Mouse (Mus musculus) megakaryocyte-erythroid progenitor cell, adult 5-6 weeks (primary cell): ENCODE results near the gene Arl10. TPM values are rescaled to one million over a fixed set of nuclear protein-coding genes. Genes with fewer than 3 reads are reported as not detected.
"Not testable (repeated sequence)": the region's sequence is repeated elsewhere in the genome, so short reads cannot be mapped to it uniquely, and the experiment has no call there.

Experiments
- ATAC-seq: replicated peaks from 2 replicates; pipeline ENCODE4 v1.8.0; 2016; ENCODE audit warnings: mild to moderate bottlenecking, inconsistent platforms; ENCODE audit not compliant: severe bottlenecking, poor library complexity, low FRiP score, low TSS enrichment
- total RNA-seq, 2 experiments: library from RNA; stranded (forward) in 1 of 2; stranded (reverse) in 1 of 2; fragments of 200-1000, 215-1000 nt in 1 of 2; fragments of >200 nt in 1 of 2; fragmentation: Nextera tagmentation in 1 of 2; gene quantifications; 2 replicates each; pipeline ENCODE4 v1.2.3; 2014 to 2017

Gene Arl10
- total RNA-seq, 2 experiments from 2014 or later: 9.0 TPM; not detected in 1

- ATAC-seq: no peak
Observed at GRCm38 (mm10) chr13:54609301-54609700, 34.5 kb downstream of the Arl10 start.

GRCm38 (mm10) chr13:54610613-54610971, 35.8 kb downstream of the Arl10 start:
- peak; percentile 9; the same call in 1 of the 2 replicates for ATAC-seq

GRCm38 (mm10) chr13:54610972-54611754, 36.3 kb downstream of the Arl10 start, which contains the start of gene Cltb:
Cltb (minus strand) TSS chr13:54611344.
- peak; percentile 38 for ATAC-seq

GRCm38 (mm10) chr13:54613141-54613540, 38.3 kb downstream of the Arl10 start:
- not testable (repeated sequence) for ATAC-seq

GRCm38 (mm10) chr13:54616307-54616706, 41.5 kb downstream of the Arl10 start:
- ATAC-seq: no peak

- ATAC-seq: peak; percentile 61; the same call in 1 of the 2 replicates
Observed at GRCm38 (mm10) chr13:54616998-54617397, 42.2 kb downstream of the Arl10 start.

- ATAC-seq: peak; percentile 96
Observed at GRCm38 (mm10) chr13:54621155-54621932, 46.5 kb downstream of the Arl10 start, which contains the start of gene Faf2. Faf2 (plus strand) TSS chr13:54621784.

GRCm38 (mm10) chr13:54621960-54622521, 47.2 kb downstream of the Arl10 start:
- peak; percentile 43 for ATAC-seq

- ATAC-seq: no peak
Observed at GRCm38 (mm10) chr13:54629128-54629527, 54.3 kb downstream of the Arl10 start.

Other genes starting within 250 kb of the Arl10 start
- 3.8 and 17.6 TPM in 2 replicates for gene Cplx2, start 203.7 kb upstream of the Arl10 start, total RNA-seq (2014; fragmentation: Nextera tagmentation)
- 2.1 and 3.0 TPM in 2 replicates for gene Cplx2, start 203.7 kb upstream of the Arl10 start, total RNA-seq (2017)
- 30.0 and 40.1 TPM in 2 replicates for gene Thoc3, start 106.2 kb upstream of the Arl10 start, total RNA-seq (2014; fragmentation: Nextera tagmentation)
- 37.3 and 62.5 TPM in 2 replicates for gene Thoc3, start 106.2 kb upstream of the Arl10 start, total RNA-seq (2017)
- 9.3 and 21.1 TPM in 2 replicates for gene Simc1, start 71.2 kb upstream of the Arl10 start, total RNA-seq (2014; fragmentation: Nextera tagmentation)
- gene Simc1, start 71.2 kb upstream of the Arl10 start, total RNA-seq (2017): 7.2 and 9.3 TPM in 2 replicates
- 46.8 and 49.8 TPM in 2 replicates for gene 4833439L19Rik, start 9.6 kb upstream of the Arl10 start, total RNA-seq (2014; fragmentation: Nextera tagmentation)
- gene 4833439L19Rik, start 9.6 kb upstream of the Arl10 start, total RNA-seq (2017): 17.8 and 35.2 TPM in 2 replicates
- gene Nop16, start 15.1 kb downstream of the Arl10 start, total RNA-seq (2014; fragmentation: Nextera tagmentation): 57.6 and 76.1 TPM in 2 replicates
- 66.3 and 124 TPM in 2 replicates for gene Nop16, start 15.1 kb downstream of the Arl10 start, total RNA-seq (2017)
- 101 and 117 TPM in 2 replicates for gene Higd2a, start 15.2 kb downstream of the Arl10 start, total RNA-seq (2014; fragmentation: Nextera tagmentation)
- 24.4 and 40.6 TPM in 2 replicates for gene Higd2a, start 15.2 kb downstream of the Arl10 start, total RNA-seq (2017)
- 12.1 and 15.2 TPM in 2 replicates for gene Cltb, start 36.3 kb downstream of the Arl10 start, total RNA-seq (2014; fragmentation: Nextera tagmentation)
- 20.0 and 26.3 TPM in 2 replicates for gene Cltb, start 36.3 kb downstream of the Arl10 start, total RNA-seq (2017)
- gene Faf2, start 46.8 kb downstream of the Arl10 start, total RNA-seq (2014; fragmentation: Nextera tagmentation): 42.6 and 46.2 TPM in 2 replicates
- 43.6 and 44.7 TPM in 2 replicates for gene Faf2, start 46.8 kb downstream of the Arl10 start, total RNA-seq (2017)
- 92.1 and 118 TPM in 2 replicates for gene Rnf44, start 118.9 kb downstream of the Arl10 start, total RNA-seq (2014; fragmentation: Nextera tagmentation)
- gene Rnf44, start 118.9 kb downstream of the Arl10 start, total RNA-seq (2017): 12.7 and 17.9 TPM in 2 replicates
- gene Cdhr2, start 126.4 kb downstream of the Arl10 start, total RNA-seq (2014; fragmentation: Nextera tagmentation): not detected in 2 replicates
- gene Cdhr2, start 126.4 kb downstream of the Arl10 start, total RNA-seq (2017): not detected in 2 replicates
- gene Gprin1, start 174.9 kb downstream of the Arl10 start, total RNA-seq (2014; fragmentation: Nextera tagmentation): not detected in 2 replicates
- not detected in 2 replicates for gene Gprin1, start 174.9 kb downstream of the Arl10 start, total RNA-seq (2017)
- gene Sncb, start 191.6 kb downstream of the Arl10 start, total RNA-seq (2014; fragmentation: Nextera tagmentation): not detected in 2 replicates
- gene Sncb, start 191.6 kb downstream of the Arl10 start, total RNA-seq (2017): not detected in 2 replicates
- gene Eif4e1b, start 209.0 kb downstream of the Arl10 start, total RNA-seq (2014; fragmentation: Nextera tagmentation): not detected in 2 replicates
- gene Eif4e1b, start 209.0 kb downstream of the Arl10 start, total RNA-seq (2017): not detected in 2 replicates
- 1.3 TPM in 1 of 2 replicates, not detected in the other for gene Tspan17, start 214.4 kb downstream of the Arl10 start, total RNA-seq (2014; fragmentation: Nextera tagmentation)
- gene Tspan17, start 214.4 kb downstream of the Arl10 start, total RNA-seq (2017): 4.1 TPM in 1 of 2 replicates, not detected in the other